Mouse (Mus musculus): ENCODE measurements at regions not wholly inside any gene's neighbourhood (a gene's known extent, or its start where the extent isn't known, plus 50 kb on each side); places are given as distances from the start of the nearest gene placed in this dataset.

GRCm38 (mm10) chr9:71358961-71359360, 126.8 kb downstream of the Polr2m start:
- DNase-seq (ENCODE audit: low read depth, low spot score), result peak; percentile 61

DNA sequence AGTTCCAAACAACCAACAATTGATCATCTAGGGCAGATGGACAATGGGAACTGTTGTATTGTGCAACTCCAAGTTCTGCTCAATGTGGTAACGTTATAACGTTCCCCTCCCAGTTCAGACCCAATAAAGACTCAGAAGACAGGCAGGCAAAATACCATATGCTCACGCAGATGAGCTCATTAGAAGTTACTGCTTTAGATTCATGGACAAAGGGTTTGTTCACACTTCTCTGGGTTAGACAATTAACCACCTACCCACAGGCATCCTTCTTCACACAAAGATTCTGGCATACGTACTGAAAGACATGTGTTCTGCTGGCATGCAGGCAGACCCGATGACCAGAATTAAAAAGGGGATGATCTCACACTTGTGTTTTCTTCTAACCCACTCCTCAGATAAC, 130.0 kb downstream of the Polr2m start:
- no peak for DNase-seq (ENCODE audit: low read depth, low spot score)

Measured in mesoderm, embryonic 11.5 days (tissue).